Mouse (Mus musculus) lung, adult 2 months (tissue): ENCODE measurements around the gene Cela2a. TPM values are rescaled to one million over a fixed set of nuclear protein-coding genes. Genes with fewer than 3 reads are reported as not detected.

Experiments used
- DNase-seq: peaks from one replicate; pipeline ENCODE4 v3.0.0; 2022
- H3K4me1 ChIP-seq: fragments of 200-500 bp; 2 replicates; pipeline ENCODE4 v1.6.1; 2011; ENCODE audit warnings: low read length; ENCODE audit not compliant: control insufficient read depth, insufficient read depth
- H3K4me3 ChIP-seq: fragments of 200-500 bp; replicated peaks from 2 replicates; pipeline ENCODE3; 2011; ENCODE audit warnings: low read depth, mild to moderate bottlenecking, control low read depth, low read length; ENCODE audit errors: extremely low read depth
- CTCF ChIP-seq: fragments of 200-500 bp; IDR thresholded peaks from 2 replicates; pipeline ENCODE4 v1.5.1; 2011; ENCODE audit warnings: mild to moderate bottlenecking, low read length, control low read depth; ENCODE audit not compliant: insufficient read depth
- POLR2A ChIP-seq: fragments of 200-500 bp; IDR thresholded peaks from 2 replicates; pipeline ENCODE4 v1.6.1; 2011; ENCODE audit warnings: low read depth, mild to moderate bottlenecking, control low read depth, low read length, borderline replicate concordance; ENCODE audit errors: extremely low read depth
- WGBS: fragments of 180-500 bp; shearing (Covaris S2); methylation state at CpG from one replicate; pipeline ENCODE4 v1.1.7; 2018; 5-methylcytosine and 5-hydroxymethylcytosine counted together
- polyA plus RNA-seq: library from polyadenylated mRNA; depleted of rRNA; stranded (reverse); fragments of >200 nt; gene quantifications from 2 replicates; pipeline ENCODE4 v1.2.3, GENCODE M21; 2012

Cela2a gene
- polyA plus RNA-seq, 1 experiment, result 1.5 TPM

DNA sequence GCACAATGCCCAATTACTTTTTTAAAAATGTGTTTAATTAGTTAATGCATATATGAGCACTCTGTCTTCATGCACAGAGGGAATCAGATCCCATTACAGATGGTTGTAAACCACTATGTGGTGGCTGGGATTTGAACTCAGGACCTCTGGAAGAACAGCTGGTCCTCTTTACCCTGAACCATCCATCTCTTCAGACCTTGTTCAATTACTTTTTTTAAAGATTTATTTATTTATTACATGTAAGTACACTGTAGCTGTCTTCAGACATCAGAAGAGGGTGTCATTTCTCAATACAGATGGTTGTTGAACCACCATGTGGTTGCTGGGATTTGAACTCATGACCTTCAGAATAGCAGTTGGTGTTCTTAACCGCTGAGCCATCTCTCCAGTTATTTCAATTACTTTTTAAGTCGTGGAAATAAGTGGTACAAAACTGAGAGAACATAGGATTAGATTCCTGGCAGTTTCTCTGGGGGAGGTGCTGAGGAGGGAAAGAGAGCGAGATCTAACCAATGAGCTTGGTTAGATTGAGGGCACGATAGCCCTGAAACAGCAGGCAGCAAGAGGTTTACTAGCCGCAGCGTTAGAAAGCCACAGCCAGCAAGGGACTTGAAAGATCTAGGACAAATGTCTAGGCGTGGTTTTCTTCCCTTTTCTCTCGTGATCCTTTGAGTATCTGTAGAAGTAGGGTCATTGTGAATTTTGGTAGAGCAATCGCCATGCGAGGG, 33.2 kb downstream of the Cela2a start:
- WGBS, result 10% methylated on average over 10 of the region's 10 CpGs
- H3K4me1 ChIP-seq, result peaks cover 8% of the 10 kb centered on the region
- TF ChIP-seq POLR2A, result no peak
- no peak for TF ChIP-seq CTCF

GRCm38 (mm10) chr4:141791951-141792350, 34.0 kb downstream of the Cela2a start:
- Histone ChIP-seq H3K4me3 (no peak overlapping the region), H3K4me1 (peaks cover 10% of the 10 kb centered on the region)
- 80% methylated on average over 8 of the region's 8 CpGs for WGBS
- no peak for TF ChIP-seq CTCF
- no peak for TF ChIP-seq POLR2A
- DNase-seq, result no peak

More for the DNA sequence above, 33.2 kb downstream of the Cela2a start:
- DNase-seq, result no peak
- H3K4me3 ChIP-seq, result peak overlapping the region; percentile 36

GRCm38 (mm10) chr4:141791486-141791885, 34.5 kb downstream of the Cela2a start:
- peaks cover 12% of the 10 kb centered on the region for H3K4me1 ChIP-seq
- no peak overlapping the region for H3K4me3 ChIP-seq
- DNase-seq, result no peak
- 88% methylated on average over 7 of the region's 7 CpGs for WGBS
- TF ChIP-seq POLR2A (no peak), CTCF (no peak)

GRCm38 (mm10) chr4:141790524-141790990, 35.4 kb downstream of the Cela2a start, which contains the start of gene Dnajc16:
TSS of gene Dnajc16 (minus strand) at chr4:141790931.
- under 1% methylated on average over 42 of the region's 42 CpGs for WGBS
- TF ChIP-seq CTCF (0 out of 2 replicates have a peak, but pooled peaks have one; percentile 2), POLR2A (peak; percentile 55; the same call in 1 of the 2 replicates)

DNA sequence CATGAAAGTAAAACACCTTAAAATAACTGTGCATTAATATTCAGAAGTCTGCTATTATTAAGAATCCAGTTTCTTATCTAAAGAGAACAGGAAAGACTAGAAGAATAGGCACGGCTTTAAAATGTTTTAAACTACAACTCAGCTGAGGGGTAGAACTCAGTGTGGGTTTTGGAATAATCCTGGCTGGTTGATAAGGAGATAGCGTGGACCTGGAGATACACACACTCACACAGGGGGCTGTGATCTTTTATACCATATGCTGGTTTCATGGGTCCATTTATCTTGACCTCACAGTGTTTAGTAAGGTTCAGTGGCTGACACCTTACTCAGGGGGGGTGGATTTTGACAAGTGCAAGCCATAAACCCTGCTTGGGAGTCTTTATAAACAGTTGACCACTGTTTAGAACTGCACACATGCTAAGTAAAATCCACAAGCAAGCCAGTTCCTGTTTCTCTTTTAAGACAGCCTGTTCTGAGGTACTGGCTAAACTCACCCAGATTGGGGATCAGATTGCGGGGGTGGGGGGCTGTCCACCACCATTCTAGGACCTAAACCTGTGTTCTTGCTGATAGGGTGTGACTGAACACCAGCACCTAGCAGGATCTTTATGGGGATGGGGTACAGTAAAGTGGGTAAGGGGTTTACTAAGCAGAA, 36.3 kb downstream of the Cela2a start:
- WGBS, result 40% methylated on average over 3 of the region's 3 CpGs

More at GRCm38 (mm10) chr4:141790524-141790990, 35.4 kb downstream of the Cela2a start, which contains the start of gene Dnajc16:
- H3K4me3 ChIP-seq, result peak within 1 kb of the TSS; percentile 67
- peak; percentile 92 for DNase-seq
- peaks cover 12% of the 10 kb centered on the region for H3K4me1 ChIP-seq

GRCm38 (mm10) chr4:141787462-141787861, 38.5 kb downstream of the Cela2a start:
- 63% methylated on average over 7 of the region's 7 CpGs for WGBS
- no peak for TF ChIP-seq POLR2A
- no peak for TF ChIP-seq CTCF

More for the DNA sequence above, 36.3 kb downstream of the Cela2a start:
- no peak for DNase-seq
- TF ChIP-seq POLR2A, result no peak
- no peak for TF ChIP-seq CTCF
- Histone ChIP-seq H3K4me1 (peaks cover 12% of the 10 kb centered on the region), H3K4me3 (peak overlapping the region; percentile 67)

DNA sequence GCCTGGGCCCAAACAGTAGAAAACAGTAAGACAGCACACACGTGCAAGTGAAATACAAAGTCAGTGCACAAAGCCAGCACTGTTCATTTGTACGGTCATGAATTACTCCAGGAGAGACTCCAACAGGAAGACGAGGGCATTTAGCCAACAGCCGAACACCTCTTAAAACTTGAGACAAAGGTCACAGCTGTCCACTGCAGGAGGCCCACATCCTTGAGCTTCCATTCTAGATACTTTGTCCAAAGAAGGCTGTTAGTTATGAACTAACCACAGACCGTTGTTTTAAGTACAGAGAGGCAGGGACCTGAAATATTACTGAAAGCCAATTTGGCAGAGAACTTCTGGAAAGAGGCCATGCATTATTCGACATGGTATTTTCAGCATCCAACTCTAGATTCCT, 38.9 kb downstream of the Cela2a start:
- 33% methylated on average over 6 of the region's 6 CpGs for WGBS
- Histone ChIP-seq H3K4me3 (no peak overlapping the region), H3K4me1 (peaks cover 9% of the 10 kb centered on the region)
- TF ChIP-seq POLR2A, result no peak
- TF ChIP-seq CTCF, result no peak
- no peak for DNase-seq

More at GRCm38 (mm10) chr4:141787462-141787861, 38.5 kb downstream of the Cela2a start:
- peak; percentile 51 for DNase-seq
- H3K4me3 ChIP-seq, result no peak overlapping the region
- H3K4me1 ChIP-seq, result peaks cover 9% of the 10 kb centered on the region

GRCm38 (mm10) chr4:141786141-141786540, 39.8 kb downstream of the Cela2a start:
- Histone ChIP-seq H3K4me1 (peaks cover 9% of the 10 kb centered on the region), H3K4me3 (no peak overlapping the region)
- TF ChIP-seq POLR2A (no peak), CTCF (no peak)
- no peak for DNase-seq
- WGBS, result 73% methylated on average over 13 of the region's 13 CpGs

- TF ChIP-seq POLR2A (no peak), CTCF (no peak; the same call in 1 of the 2 replicates)
- Histone ChIP-seq H3K4me3 (no peak overlapping the region), H3K4me1 (peaks cover 7% of the 10 kb centered on the region)
- DNase-seq, result no peak
- WGBS, result 65% methylated on average over 5 of the region's 5 CpGs
Measured at GRCm38 (mm10) chr4:141784835-141785234, 41.1 kb downstream of the Cela2a start.
